Mouse (Mus musculus) forebrain, embryonic 12.5 days (tissue): ENCODE results near the gene Pmepa1. TPM values are rescaled to one million over a fixed set of nuclear protein-coding genes. Genes with fewer than 3 reads are reported as not detected.

Experiments
- ATAC-seq: fragments of 200-750 bp; cut with Nextera tagmentation; 2 replicates; pipeline ENCODE4 v1.8.0; 2017; ENCODE audit warnings: moderate TSS enrichment; ENCODE audit not compliant: low FRiP score
- H3K27ac ChIP-seq: fragments of 300-500 bp; sonication (generic); 2 replicates; pipeline ENCODE4 v1.5.1; 2016; ENCODE audit warnings: mild to moderate bottlenecking
- H3K27me3 ChIP-seq: fragments of 300-500 bp; sonication (generic); 2 replicates; pipeline ENCODE4 v1.6.1; 2016; ENCODE audit warnings: mild to moderate bottlenecking
- H3K36me3 ChIP-seq: fragments of 300-500 bp; sonication (generic); replicated peaks from 2 replicates; pipeline ENCODE4 v1.6.1; 2016; ENCODE audit warnings: mild to moderate bottlenecking
- H3K4me1 ChIP-seq: fragments of 300-500 bp; sonication (generic); 2 replicates; pipeline ENCODE4 v1.6.1; 2016
- H3K4me2 ChIP-seq: fragments of 300-500 bp; sonication (generic); 2 replicates; pipeline ENCODE4 v1.6.1; 2016; ENCODE audit warnings: mild to moderate bottlenecking, moderate library complexity
- H3K4me3 ChIP-seq: fragments of 300-500 bp; sonication (generic); replicated peaks from 2 replicates; pipeline ENCODE4 v1.5.1; 2016; ENCODE audit warnings: mild to moderate bottlenecking
- H3K9ac ChIP-seq: fragments of 300-500 bp; sonication (generic); 2 replicates; pipeline ENCODE4 v1.6.1; 2016; ENCODE audit warnings: mild to moderate bottlenecking
- H3K9me3 ChIP-seq: fragments of 300-500 bp; sonication (generic); 2 replicates; pipeline ENCODE4 v1.6.1; 2016
- WGBS: fragments of 180-500 bp; shearing (Covaris S2); methylation state at CpG from one replicate; pipeline ENCODE4 v1.1.7; 2016; 5-methylcytosine and 5-hydroxymethylcytosine counted together
- polyA plus RNA-seq: library from polyadenylated mRNA; unstranded; fragments of >200 nt; fragmentation: Nextera tagmentation; extraction: Ambion mirVana; gene quantifications from 2 replicates; pipeline ENCODE4 v1.2.1, GENCODE M21; 2016

The Pmepa1 gene
- 3.7 and 4.7 TPM in 2 replicates for polyA plus RNA-seq

GRCm38 (mm10) chr2:173276409-173276808, at the start of gene Pmepa1:
Pmepa1 (minus strand) TSS chr2:173276533.
- peaks cover 15% of the 10 kb centered on the region; the same call in 1 of the 2 replicates for H3K27me3 ChIP-seq
- H3K27ac ChIP-seq = peak within 1 kb of the TSS; percentile 85
- H3K4me2 ChIP-seq = peak within 1 kb of the TSS; percentile 76
- H3K9ac ChIP-seq = peak within 1 kb of the TSS; percentile 94
- peak within 1 kb of the TSS; percentile 95 for H3K4me3 ChIP-seq
- H3K9me3 ChIP-seq = no peaks in the 10 kb centered on the region
- peak; percentile 94 for ATAC-seq
- WGBS = under 1% methylated on average over 51 of the region's 61 CpGs
- H3K4me1 ChIP-seq = peaks cover 46% of the 10 kb centered on the region
- no peaks in the 10 kb centered on the region for H3K36me3 ChIP-seq

DNA sequence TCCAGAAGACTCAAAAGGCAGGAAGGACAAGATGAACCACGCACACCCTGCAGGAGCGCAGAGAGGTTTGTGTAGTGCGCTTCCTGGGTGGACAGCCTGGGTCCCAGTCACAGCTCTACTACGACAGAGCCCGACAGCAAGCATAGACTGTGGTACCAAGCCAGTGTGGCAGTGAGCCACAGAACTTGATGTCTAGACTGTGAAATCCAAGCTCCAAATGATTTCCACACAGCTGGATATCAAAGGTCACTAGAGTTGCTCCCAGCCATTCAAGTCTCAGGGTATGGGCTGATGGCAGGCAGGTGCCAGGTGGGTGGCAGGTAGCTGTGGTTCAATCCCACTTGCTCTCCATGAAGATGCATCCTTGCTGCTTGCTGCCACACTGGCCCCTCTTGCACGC, 45.4 kb upstream of the Pmepa1 start:
- no peaks in the 10 kb centered on the region for H3K9me3 ChIP-seq
- H3K4me2 ChIP-seq = no peak overlapping the region
- H3K9ac ChIP-seq = no peak overlapping the region
- no peaks in the 10 kb centered on the region for H3K36me3 ChIP-seq
- H3K27ac ChIP-seq = no peak overlapping the region
- no peak for ATAC-seq
- H3K27me3 ChIP-seq = no peaks in the 10 kb centered on the region
- H3K4me1 ChIP-seq = no peaks in the 10 kb centered on the region
- WGBS = 86% methylated on average over 6 of the region's 6 CpGs
- no peak overlapping the region for H3K4me3 ChIP-seq

DNA sequence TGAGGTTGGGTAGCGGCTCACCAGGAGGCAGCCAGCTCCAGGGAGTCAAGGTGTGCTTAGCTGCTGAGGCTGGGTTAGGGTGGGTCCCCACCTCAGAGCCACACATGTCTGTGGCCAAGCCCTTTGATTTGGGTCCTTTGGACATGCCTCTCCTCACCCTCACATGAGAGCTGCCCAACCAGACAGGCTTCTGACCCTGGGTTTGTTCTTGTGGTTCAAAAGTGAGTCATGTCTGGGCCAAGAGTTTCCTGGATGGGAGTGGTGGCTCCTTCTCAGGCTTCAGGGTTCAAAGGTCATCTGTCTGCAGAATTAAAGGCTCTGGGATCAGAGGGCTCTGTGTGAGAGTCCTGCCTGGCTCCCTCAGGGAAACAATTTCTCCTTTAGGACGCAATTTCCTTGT, 44.9 kb upstream of the Pmepa1 start:
- Histone ChIP-seq H3K9me3 (no peaks in the 10 kb centered on the region), H3K4me2 (no peak overlapping the region), H3K27ac (no peak overlapping the region), H3K27me3 (no peaks in the 10 kb centered on the region), H3K4me1 (no peaks in the 10 kb centered on the region), H3K36me3 (no peaks in the 10 kb centered on the region), H3K9ac (no peak overlapping the region), H3K4me3 (no peak overlapping the region)
- WGBS = 79% methylated on average over 2 of the region's 2 CpGs
- ATAC-seq = no peak

- no peak overlapping the region for H3K4me2 ChIP-seq
These were observed 38.0 kb upstream of the Pmepa1 start for GRCm38 (mm10) chr2:173314291-173314690.

GRCm38 (mm10) chr2:173308486-173308885, 32.2 kb upstream of the Pmepa1 start:
- Histone ChIP-seq H3K4me1 (peaks cover 15% of the 10 kb centered on the region), H3K27me3 (peaks cover 13% of the 10 kb centered on the region), H3K4me2 (no peak overlapping the region), H3K9ac (no peak overlapping the region), H3K36me3 (no peaks in the 10 kb centered on the region), H3K4me3 (no peak overlapping the region), H3K27ac (no peak overlapping the region), H3K9me3 (no peaks in the 10 kb centered on the region)
- no peak for ATAC-seq
- WGBS = 95% methylated on average over 10 of the region's 10 CpGs

More at GRCm38 (mm10) chr2:173314291-173314690, 38.0 kb upstream of the Pmepa1 start:
- Histone ChIP-seq H3K4me1 (no peaks in the 10 kb centered on the region), H3K9ac (no peak overlapping the region), H3K9me3 (no peaks in the 10 kb centered on the region), H3K27me3 (no peaks in the 10 kb centered on the region), H3K4me3 (no peak overlapping the region), H3K27ac (no peak overlapping the region), H3K36me3 (no peaks in the 10 kb centered on the region)
- no peak for ATAC-seq
- WGBS = no CpG with 5 or more reads among the region's 1 CpGs

DNA sequence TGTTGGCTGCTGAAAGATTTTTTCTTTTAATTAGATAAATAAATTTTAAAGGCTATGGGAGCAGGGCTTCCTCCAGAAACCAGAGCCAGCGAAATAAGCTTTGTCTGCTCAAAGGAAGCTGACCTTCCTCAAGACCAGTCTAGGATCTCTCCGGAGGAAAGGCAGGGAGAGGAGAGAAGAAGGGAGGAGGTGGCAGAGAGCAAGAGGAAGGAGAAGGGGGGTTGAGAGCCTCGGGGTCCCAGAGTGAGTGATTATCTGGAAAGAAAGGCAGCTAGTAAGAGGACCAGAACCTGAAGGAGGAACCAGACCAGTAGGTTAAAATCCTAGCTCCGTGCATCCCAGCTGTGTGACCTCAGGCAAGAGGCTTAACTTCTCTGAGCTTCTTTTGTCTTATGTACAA, 31.7 kb upstream of the Pmepa1 start:
- H3K9ac ChIP-seq = peak overlapping the region; percentile 40; the same call in 1 of the 2 replicates
- WGBS = 20% methylated on average over 4 of the region's 4 CpGs
- ATAC-seq = peak; percentile 47; the same call in 1 of the 2 replicates
- peak overlapping the region; percentile 21; the same call in 1 of the 2 replicates for H3K4me3 ChIP-seq
- peaks cover 13% of the 10 kb centered on the region for H3K27me3 ChIP-seq
- H3K27ac ChIP-seq = peak overlapping the region; percentile 50
- peak overlapping the region; percentile 49 for H3K4me2 ChIP-seq
- H3K4me1 ChIP-seq = peaks cover 15% of the 10 kb centered on the region
- no peaks in the 10 kb centered on the region for H3K9me3 ChIP-seq
- no peaks in the 10 kb centered on the region for H3K36me3 ChIP-seq

DNA sequence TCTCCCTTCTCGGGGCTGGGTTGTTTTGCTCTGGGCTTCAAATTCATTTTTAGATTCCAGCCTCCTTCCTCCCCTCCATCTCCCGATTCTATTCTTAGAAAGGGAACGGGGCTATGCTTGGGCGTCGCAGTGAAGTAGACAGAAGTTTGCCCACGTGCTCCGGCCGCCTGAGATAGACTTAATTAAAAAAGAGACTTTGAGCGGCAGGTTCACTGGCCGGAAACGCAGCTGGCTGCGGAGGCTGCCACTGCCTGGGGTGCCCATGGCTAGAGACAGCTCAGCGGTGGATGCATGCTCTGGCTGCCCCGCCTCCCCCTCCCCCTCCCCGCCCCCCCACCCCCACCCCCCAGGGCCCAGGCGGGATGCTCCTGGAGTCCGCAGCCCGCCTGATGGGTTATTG, 31.2 kb upstream of the Pmepa1 start:
- Histone ChIP-seq H3K4me2 (peak overlapping the region; percentile 49), H3K27ac (peak overlapping the region; percentile 50), H3K4me1 (peaks cover 15% of the 10 kb centered on the region), H3K36me3 (no peaks in the 10 kb centered on the region), H3K9ac (peak overlapping the region; percentile 40), H3K9me3 (no peaks in the 10 kb centered on the region), H3K4me3 (peak overlapping the region; percentile 21), H3K27me3 (peaks cover 13% of the 10 kb centered on the region)
- 7% methylated on average over 16 of the region's 18 CpGs for WGBS
- ATAC-seq = peak; percentile 85

- peaks cover 15% of the 10 kb centered on the region for H3K4me1 ChIP-seq
- no peaks in the 10 kb centered on the region for H3K36me3 ChIP-seq
- peak overlapping the region; percentile 50 for H3K27ac ChIP-seq
- 46% methylated on average over 11 of the region's 11 CpGs for WGBS
- H3K9me3 ChIP-seq = no peaks in the 10 kb centered on the region
- peaks cover 13% of the 10 kb centered on the region for H3K27me3 ChIP-seq
- ATAC-seq = peak; percentile 84; the same call in 1 of the 2 replicates
- H3K4me2 ChIP-seq = peak overlapping the region; percentile 49
- no peak overlapping the region for H3K9ac ChIP-seq
- no peak overlapping the region for H3K4me3 ChIP-seq
These were observed 30.6 kb upstream of the Pmepa1 start for GRCm38 (mm10) chr2:173306734-173307525.

DNA sequence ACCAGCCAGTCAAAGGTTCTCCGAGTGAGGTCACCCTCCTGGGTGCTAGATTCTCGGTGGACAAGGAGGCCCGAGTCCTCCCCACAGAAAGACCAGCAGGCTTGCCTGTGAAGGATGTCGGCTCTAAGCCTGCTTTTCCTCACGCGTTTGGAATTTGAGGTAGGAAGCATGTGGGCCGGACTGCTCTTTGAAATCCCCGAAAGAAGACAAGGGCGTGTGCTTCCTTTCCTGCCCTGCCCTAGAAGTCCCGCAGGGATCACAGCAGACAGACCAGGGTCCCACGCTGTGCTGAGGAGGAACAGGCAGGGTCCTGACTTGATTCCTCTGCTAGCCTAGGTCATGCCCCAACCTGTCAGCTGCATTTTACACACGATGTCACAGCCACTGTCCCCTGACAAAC, 28.7 kb upstream of the Pmepa1 start:
- H3K36me3 ChIP-seq = no peaks in the 10 kb centered on the region
- H3K9ac ChIP-seq = no peak overlapping the region
- peaks cover 18% of the 10 kb centered on the region for H3K4me1 ChIP-seq
- no peak overlapping the region for H3K27ac ChIP-seq
- 65% methylated on average over 12 of the region's 12 CpGs for WGBS
- H3K9me3 ChIP-seq = no peaks in the 10 kb centered on the region
- H3K27me3 ChIP-seq = peaks cover 13% of the 10 kb centered on the region
- ATAC-seq = no peak
- no peak overlapping the region for H3K4me3 ChIP-seq
- H3K4me2 ChIP-seq = no peak overlapping the region

DNA sequence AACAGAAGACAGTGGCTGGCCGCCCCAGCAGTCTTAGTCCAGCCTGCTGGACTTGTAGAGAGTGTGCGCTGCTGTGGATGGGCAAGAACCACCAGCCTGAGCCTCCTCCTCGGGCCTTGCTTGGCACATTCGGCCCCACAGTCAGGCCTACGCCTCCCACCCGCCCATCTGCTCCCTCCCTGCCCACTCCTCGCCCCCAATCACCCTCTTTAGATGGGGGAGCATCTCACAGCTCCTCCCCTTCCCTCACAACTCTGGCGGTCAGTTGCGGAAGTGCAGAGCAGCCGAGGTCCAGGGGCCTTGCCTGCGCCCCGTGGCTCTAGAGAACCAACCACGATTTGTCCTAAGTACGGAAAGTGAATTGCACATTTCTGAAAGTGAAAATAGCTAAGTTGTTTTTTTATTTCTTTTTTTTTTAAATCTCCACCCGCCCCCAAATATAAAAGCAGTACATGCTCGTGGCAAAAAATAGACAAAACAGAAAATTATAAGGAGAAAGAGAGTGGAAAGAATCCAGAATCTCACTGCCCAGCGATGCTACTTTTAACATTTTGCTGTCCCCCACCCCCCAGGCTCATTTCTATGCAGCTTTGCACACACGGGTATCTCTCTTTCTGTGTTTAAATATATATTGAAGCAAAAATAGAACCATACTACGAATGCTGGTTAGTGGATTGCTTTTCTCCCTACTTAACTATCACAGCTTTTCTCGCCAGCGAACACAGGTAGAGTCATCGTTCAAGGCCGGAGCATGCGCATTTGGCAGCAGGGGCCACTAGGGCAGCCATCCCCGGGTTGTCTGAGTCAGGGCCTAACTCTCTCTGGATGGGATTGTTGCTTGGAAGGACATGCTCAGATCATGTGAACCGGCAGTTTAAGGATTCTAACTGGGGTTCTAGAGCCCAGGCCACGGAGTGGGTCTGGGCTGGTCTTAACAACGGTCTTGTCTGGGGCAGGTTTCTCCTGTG, 24.6 kb upstream of the Pmepa1 start:
- no peak overlapping the region for H3K9ac ChIP-seq
- H3K27me3 ChIP-seq = no peaks in the 10 kb centered on the region
- 0 out of 2 replicates have a peak, but pooled peaks cover 3% of the 10 kb centered on the region for H3K9me3 ChIP-seq
- H3K4me1 ChIP-seq = 0 out of 2 replicates have a peak, but pooled peaks cover 3% of the 10 kb centered on the region
- H3K36me3 ChIP-seq = no peaks in the 10 kb centered on the region
- no peak overlapping the region for H3K4me3 ChIP-seq
- no peak overlapping the region for H3K27ac ChIP-seq
- 73% methylated on average over 28 of the region's 28 CpGs for WGBS
- H3K4me2 ChIP-seq = no peak overlapping the region
- no peak for ATAC-seq

DNA sequence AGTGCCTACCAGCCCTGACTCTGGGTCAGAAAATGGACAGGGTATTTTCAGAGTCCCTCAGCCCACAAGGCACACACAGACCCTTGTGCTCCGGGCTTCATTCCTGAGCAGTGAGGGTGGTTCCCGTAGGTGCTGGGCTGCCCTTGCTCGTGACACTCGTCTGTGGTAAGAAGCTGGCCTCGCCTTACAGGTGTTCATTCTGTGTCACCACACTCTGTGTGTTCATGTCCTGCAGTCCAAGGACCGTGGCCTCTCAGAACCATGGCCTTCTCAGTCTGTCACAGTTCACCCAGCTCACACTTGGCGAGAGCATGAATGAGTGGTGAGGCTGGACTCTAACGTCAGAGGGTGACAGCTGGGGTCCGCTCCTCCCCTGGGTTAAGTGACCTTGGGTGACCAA, 20.1 kb upstream of the Pmepa1 start:
- no peak overlapping the region for H3K27ac ChIP-seq
- no peaks in the 10 kb centered on the region for H3K36me3 ChIP-seq
- no peak overlapping the region for H3K4me2 ChIP-seq
- 0 out of 2 replicates have a peak, but pooled peaks cover 3% of the 10 kb centered on the region for H3K9me3 ChIP-seq
- no peak overlapping the region for H3K4me3 ChIP-seq
- no peak for ATAC-seq
- 88% methylated on average over 9 of the region's 9 CpGs for WGBS
- no peak overlapping the region for H3K9ac ChIP-seq
- 0 out of 2 replicates have a peak, but pooled peaks cover 3% of the 10 kb centered on the region for H3K4me1 ChIP-seq
- H3K27me3 ChIP-seq = no peaks in the 10 kb centered on the region

GRCm38 (mm10) chr2:173293042-173293441, 16.7 kb upstream of the Pmepa1 start:
- no peaks in the 10 kb centered on the region for H3K36me3 ChIP-seq
- no peaks in the 10 kb centered on the region for H3K9me3 ChIP-seq
- H3K4me1 ChIP-seq = no peaks in the 10 kb centered on the region
- ATAC-seq = no peak
- no peaks in the 10 kb centered on the region for H3K27me3 ChIP-seq
- no peak overlapping the region for H3K27ac ChIP-seq
- no peak overlapping the region for H3K4me3 ChIP-seq
- 68% methylated on average over 6 of the region's 6 CpGs for WGBS
- no peak overlapping the region for H3K9ac ChIP-seq
- H3K4me2 ChIP-seq = no peak overlapping the region
